11 mouse cellular contexts compared by ENCODE assay signal in genomic region chr13:110696549-110696948, GRCm38 (mm10).
DNase-seq lines count a peak whose midpoint lies in the region; ATAC-seq and TF ChIP-seq lines count a peak whose summit lies in the region.
"Had no signal": no experiment of that assay in that cellular context is flagged by ENCODE, and none has a peak within 500 bp of the region (broad histone marks: within the 10 kb centered on the region; RNA-seq: fewer than 3 reads in every experiment).

No protein-coding gene starts in this region.

- no peak overlapping the region for H3K9ac ChIP-seq in hindbrain, postnatal 0 days (replicated peaks; ENCODE audit: low read length)
- no peak overlapping the region for H3K9ac ChIP-seq in midbrain, embryonic 11.5 days (ENCODE audit: low read length)
- no peak overlapping the region for H3K9ac ChIP-seq in forebrain, embryonic 16.5 days (replicated peaks; ENCODE audit: low read depth, low read length)
- H3K9ac ChIP-seq: forebrain, embryonic 15.5 days had no signal

- peak; percentile 5 for DNase-seq in hindbrain, embryonic 10.5 days (ENCODE audit: low spot score)
- DNase-seq in hindbrain, postnatal 0 days (ENCODE audit: low spot score), result no peak
- DNase-seq in heart, adult 9 months (ENCODE audit: low spot score in 2 of 2), result peak; percentile 75 to 88
- peak; percentile 35 for DNase-seq in kidney, adult 9 months
- DNase-seq in lung, postnatal 14 days, result peak; percentile 19
- DNase-seq in limb, embryonic 10.5 days (ENCODE audit: low spot score), result no peak
- DNase-seq in midbrain, embryonic 11.5 days (ENCODE audit: low spot score, missing footprints), result no peak
- DNase-seq: thymus, postnatal 25 days had no signal

- H3K4me2 ChIP-seq in hindbrain, postnatal 0 days (ENCODE audit: low read depth, low read length), result no peak overlapping the region
- no peak overlapping the region for H3K4me2 ChIP-seq in midbrain, embryonic 11.5 days
- H3K4me2 ChIP-seq in forebrain, embryonic 16.5 days (ENCODE audit: low read length), result no peak overlapping the region
- H3K4me2 ChIP-seq: forebrain, embryonic 15.5 days had no signal

- WGBS in hindbrain, embryonic 10.5 days, result 78% methylated on average over 5 of the region's 5 CpGs
- 81% methylated on average over 5 of the region's 5 CpGs for WGBS in hindbrain, postnatal 0 days
- 88% methylated on average over 5 of the region's 5 CpGs for WGBS in limb, embryonic 10.5 days
- WGBS in midbrain, embryonic 11.5 days, result 85% methylated on average over 5 of the region's 5 CpGs
- 81% methylated on average over 5 of the region's 5 CpGs for WGBS in forebrain, embryonic 16.5 days

- no peaks in the 10 kb centered on the region for H3K9me3 ChIP-seq in hindbrain, embryonic 10.5 days
- no peaks in the 10 kb centered on the region for H3K9me3 ChIP-seq in hindbrain, postnatal 0 days (ENCODE audit: low read length)
- no peaks in the 10 kb centered on the region for H3K9me3 ChIP-seq in limb, embryonic 10.5 days (replicated peaks)
- H3K9me3 ChIP-seq in midbrain, embryonic 11.5 days (ENCODE audit: control insufficient read depth, low read length), result no peaks in the 10 kb centered on the region
- no peaks in the 10 kb centered on the region for H3K9me3 ChIP-seq in forebrain, embryonic 16.5 days (ENCODE audit: control insufficient read depth, low read length)
- H3K9me3 ChIP-seq: forebrain, embryonic 15.5 days had no signal

- no peak for TF ChIP-seq CTCF in hindbrain, postnatal 0 days (IDR thresholded peaks at IDR 0.05; ENCODE audit: low read depth)

- H3K4me1 ChIP-seq in hindbrain, embryonic 10.5 days (replicated peaks), result peaks cover 15% of the 10 kb centered on the region; the same call in 1 of the 2 replicates
- H3K4me1 ChIP-seq in hindbrain, postnatal 0 days (ENCODE audit: insufficient read depth, low read length), result no peaks in the 10 kb centered on the region
- 0 out of 2 replicates have a peak, but pooled peaks cover 5% of the 10 kb centered on the region for H3K4me1 ChIP-seq in limb, embryonic 10.5 days
- no peaks in the 10 kb centered on the region for H3K4me1 ChIP-seq in midbrain, embryonic 11.5 days (ENCODE audit: control insufficient read depth, insufficient read depth, low read length)
- H3K4me1 ChIP-seq in forebrain, embryonic 16.5 days (replicated peaks; ENCODE audit: control insufficient read depth, insufficient read depth, low read length), result no peaks in the 10 kb centered on the region
- H3K4me1 ChIP-seq: forebrain, embryonic 15.5 days had no signal

- no peaks in the 10 kb centered on the region for H3K36me3 ChIP-seq in hindbrain, embryonic 10.5 days
- no peaks in the 10 kb centered on the region for H3K36me3 ChIP-seq in hindbrain, postnatal 0 days (ENCODE audit: insufficient read depth, low read length)
- no peaks in the 10 kb centered on the region for H3K36me3 ChIP-seq in limb, embryonic 10.5 days
- no peaks in the 10 kb centered on the region for H3K36me3 ChIP-seq in midbrain, embryonic 11.5 days (ENCODE audit: control insufficient read depth, insufficient read depth, low read length)
- H3K36me3 ChIP-seq in forebrain, embryonic 16.5 days (ENCODE audit: control insufficient read depth, insufficient read depth), result no peaks in the 10 kb centered on the region
- H3K36me3 ChIP-seq: forebrain, embryonic 15.5 days had no signal

- no peak overlapping the region; the same call in 1 of the 2 replicates for H3K27ac ChIP-seq in hindbrain, embryonic 10.5 days
- H3K27ac ChIP-seq in hindbrain, postnatal 0 days, result no peak overlapping the region
- H3K27ac ChIP-seq in limb, embryonic 10.5 days, result no peak overlapping the region
- no peak overlapping the region for H3K27ac ChIP-seq in midbrain, embryonic 11.5 days (ENCODE audit: low read depth, low read length)
- no peak overlapping the region for H3K27ac ChIP-seq in forebrain, embryonic 16.5 days (ENCODE audit: low read length)
- H3K27ac ChIP-seq: forebrain, embryonic 15.5 days had no signal

- no peak overlapping the region for H3K4me3 ChIP-seq in hindbrain, embryonic 10.5 days
- no peak overlapping the region for H3K4me3 ChIP-seq in hindbrain, postnatal 0 days (ENCODE audit: low read length)
- H3K4me3 ChIP-seq in limb, embryonic 10.5 days, result no peak overlapping the region
- H3K4me3 ChIP-seq in midbrain, embryonic 11.5 days (ENCODE audit: low read depth, low read length), result no peak overlapping the region
- no peak overlapping the region for H3K4me3 ChIP-seq in forebrain, embryonic 16.5 days (replicated peaks; ENCODE audit: low read length)
- H3K4me3 ChIP-seq: forebrain, embryonic 15.5 days had no signal

- no peak for ATAC-seq in hindbrain, postnatal 0 days
- no peak for ATAC-seq in midbrain, embryonic 11.5 days (ENCODE audit: low FRiP score)
- ATAC-seq in forebrain, embryonic 16.5 days, result no peak
- ATAC-seq: activated CD4-positive, CD25-positive, alpha-beta regulatory T cell, adult 4 months; forebrain, embryonic 15.5 days had no signal

- H3K27me3 ChIP-seq in hindbrain, embryonic 10.5 days (ENCODE audit: insufficient read depth, poor library complexity, severe bottlenecking), result no peaks in the 10 kb centered on the region
- H3K27me3 ChIP-seq in hindbrain, postnatal 0 days (ENCODE audit: insufficient read depth, low read length), result no peaks in the 10 kb centered on the region
- no peaks in the 10 kb centered on the region for H3K27me3 ChIP-seq in limb, embryonic 10.5 days (ENCODE audit: low read depth, poor library complexity, severe bottlenecking)
- peaks cover 14% of the 10 kb centered on the region for H3K27me3 ChIP-seq in midbrain, embryonic 11.5 days (ENCODE audit: control insufficient read depth, insufficient read depth, low read length)
- H3K27me3 ChIP-seq in forebrain, embryonic 16.5 days (replicated peaks; ENCODE audit: control insufficient read depth, insufficient read depth, low read length), result no peaks in the 10 kb centered on the region
- H3K27me3 ChIP-seq: forebrain, embryonic 15.5 days had no signal

Comparison
In these comparisons a context has a peak if more than half of its experiments do, and no peak if none do; other contexts are left out.
1. DNase-seq: peak in hindbrain, embryonic 10.5 days (single experiment), heart, adult 9 months (2 of 2), kidney, adult 9 months (single experiment) and lung, postnatal 14 days (single experiment); none in hindbrain, postnatal 0 days (single experiment), limb, embryonic 10.5 days (single experiment) and midbrain, embryonic 11.5 days (single experiment).